Mouse (Mus musculus) MEL (cell line): ENCODE measurements around the gene Cdkn2a. TPM values are rescaled to one million over a fixed set of nuclear protein-coding genes. Genes with fewer than 3 reads are reported as not detected.

ENCODE experiments used
- DNase-seq: peaks from one replicate; pipeline ENCODE4 v3.0.0; 2011; ENCODE audit warnings: low read depth, low spot score
- H3K27ac ChIP-seq: 2 replicates; pipeline ENCODE4 v1.5.1; 2012; ENCODE audit warnings: low read depth, mild to moderate bottlenecking, control low read depth, low read length, moderate library complexity; ENCODE audit not compliant: control insufficient read depth
- H3K27me3 ChIP-seq, 2 experiments: fragments of 150-350 bp in 1 of 2; sonication (generic) in 1 of 2; 2 replicates each; pipeline ENCODE4 v1.6.1; 2012; ENCODE audit warnings: low read length in 2 of 2, mild to moderate bottlenecking in 2 of 2, improper control_type of control experiment in 1 of 2, moderate library complexity in 1 of 2; ENCODE audit not compliant: insufficient read depth in 2 of 2, control insufficient read depth in 1 of 2
- H3K36me3 ChIP-seq, 2 experiments: 2 replicates each; pipeline ENCODE4 v1.6.1; 2012 to 2014; ENCODE audit warnings: low read length in 2 of 2, improper control_type of control experiment in 1 of 2, inconsistent platforms in 1 of 2, mild to moderate bottlenecking in 1 of 2; ENCODE audit not compliant: insufficient read depth in 2 of 2, control insufficient read depth in 1 of 2
- H3K4me1 ChIP-seq, 2 experiments: fragments of 150-350 bp in 1 of 2; sonication (generic) in 1 of 2; 2 replicates each; pipeline ENCODE4 v1.6.1; 2012; ENCODE audit warnings: low read length in 2 of 2, improper control_type of control experiment in 1 of 2, mild to moderate bottlenecking in 1 of 2; ENCODE audit not compliant: insufficient read depth in 2 of 2, control insufficient read depth in 1 of 2
- H3K4me3 ChIP-seq, 2 experiments: fragments of 150-350 bp in 1 of 2; sonication (generic) in 1 of 2; 2 replicates each; pipeline ENCODE4 v1.5.1; 2012; ENCODE audit warnings: low read depth in 2 of 2, low read length in 2 of 2, mild to moderate bottlenecking in 2 of 2, moderate library complexity in 2 of 2, control low read depth in 1 of 2, improper control_type of control experiment in 1 of 2; ENCODE audit not compliant: control insufficient read depth in 1 of 2, insufficient read depth in 1 of 2
- H3K79me2 ChIP-seq: 2 replicates; pipeline ENCODE4 v1.6.1; 2012; ENCODE audit warnings: mild to moderate bottlenecking, low read length, moderate library complexity; ENCODE audit not compliant: control insufficient read depth, poor library complexity, insufficient read depth
- H3K9ac ChIP-seq: 2 replicates; pipeline ENCODE4 v1.6.1; 2012; ENCODE audit warnings: low read depth, mild to moderate bottlenecking, control low read depth, low read length, moderate library complexity; ENCODE audit not compliant: control insufficient read depth, poor library complexity, severe bottlenecking
- H3K9me3 ChIP-seq: fragments of 150-350 bp; sonication (generic); replicated peaks from 2 replicates; pipeline ENCODE4 v1.6.1; 2012; ENCODE audit warnings: mild to moderate bottlenecking, low read length, improper control_type of control experiment, moderate library complexity; ENCODE audit not compliant: insufficient read depth
- BHLHE40 ChIP-seq: IDR thresholded peaks from 2 replicates; pipeline ENCODE4 v1.6.1; 2012; ENCODE audit warnings: low read depth, mild to moderate bottlenecking, inconsistent platforms, low read length, improper control_type of control experiment, borderline replicate concordance
- CHD1 ChIP-seq: IDR thresholded peaks from 2 replicates; pipeline ENCODE4 v1.6.1; 2012; ENCODE audit warnings: low read depth, mild to moderate bottlenecking, inconsistent platforms, low read length, improper control_type of control experiment
- CHD2 ChIP-seq: IDR thresholded peaks from 2 replicates; pipeline ENCODE4 v1.6.1; 2011; ENCODE audit warnings: low read length, improper control_type of control experiment
- CTCF ChIP-seq, 3 experiments: IDR thresholded peaks in 2 of 3; conservative IDR thresholded peaks in 1 of 3; 2 replicates each; pipeline ENCODE4 v1.5.1; 2011 to 2012; ENCODE audit warnings: low read length in 3 of 3, low read depth in 2 of 3, mild to moderate bottlenecking in 2 of 3, improper control_type of control experiment in 1 of 3, inconsistent platforms in 1 of 3, mixed read lengths in 1 of 3, moderate library complexity in 1 of 3; ENCODE audit not compliant: control insufficient read depth in 1 of 3, insufficient read depth in 1 of 3, poor library complexity in 1 of 3, severe bottlenecking in 1 of 3
- E2F4 ChIP-seq: IDR thresholded peaks from 2 replicates; pipeline ENCODE4 v1.6.1; 2011; ENCODE audit warnings: low read depth, low read length, improper control_type of control experiment, borderline replicate concordance
- EP300 ChIP-seq, 2 experiments: IDR thresholded peaks; 2 replicates each; pipeline ENCODE4 v1.6.1; 2011; ENCODE audit warnings: improper control_type of control experiment in 2 of 2, low read length in 2 of 2, low read depth in 1 of 2, mild to moderate bottlenecking in 1 of 2
- ETS1 ChIP-seq: IDR thresholded peaks from 2 replicates; pipeline ENCODE4 v1.6.1; 2012; ENCODE audit warnings: low read depth, mild to moderate bottlenecking, inconsistent platforms, low read length, improper control_type of control experiment, moderate library complexity
- GATA1 ChIP-seq: IDR thresholded peaks from 2 replicates; pipeline ENCODE4 v1.6.1; 2011; ENCODE audit warnings: low read depth, low read length, improper control_type of control experiment
- HCFC1 ChIP-seq: IDR thresholded peaks from 2 replicates; pipeline ENCODE4 v1.6.1; 2012; ENCODE audit warnings: low read depth, mild to moderate bottlenecking, inconsistent platforms, low read length, improper control_type of control experiment, moderate library complexity
- JUND ChIP-seq: IDR thresholded peaks from 2 replicates; pipeline ENCODE4 v1.6.1; 2011; ENCODE audit warnings: low read depth, mild to moderate bottlenecking, improper control_type of control experiment, low read length
- KAT2A ChIP-seq: conservative IDR thresholded peaks from 2 replicates; pipeline ENCODE4 v1.6.1; 2012; ENCODE audit warnings: low read depth, low read length, improper control_type of control experiment, inconsistent platforms
- MAFK ChIP-seq: IDR thresholded peaks from 2 replicates; pipeline ENCODE4 v1.6.1; 2011; ENCODE audit warnings: low read depth, mild to moderate bottlenecking, low read length, improper control_type of control experiment, borderline replicate concordance
- MAX ChIP-seq: IDR thresholded peaks from 2 replicates; pipeline ENCODE4 v1.6.1; 2011; ENCODE audit warnings: low read length, improper control_type of control experiment
- MAZ ChIP-seq: IDR thresholded peaks from 2 replicates; pipeline ENCODE4 v1.6.1; 2012; ENCODE audit warnings: low read depth, mild to moderate bottlenecking, inconsistent platforms, low read length, improper control_type of control experiment
- MEF2A ChIP-seq: IDR thresholded peaks from 2 replicates; pipeline ENCODE4 v1.6.1; 2014; ENCODE audit warnings: low read depth, mild to moderate bottlenecking, inconsistent platforms, low read length, improper control_type of control experiment; ENCODE audit not compliant: poor library complexity, insufficient replicate concordance, severe bottlenecking; ENCODE audit errors: extremely low read depth
- MYB ChIP-seq: IDR thresholded peaks from 2 replicates; pipeline ENCODE4 v1.6.1; 2011; ENCODE audit warnings: mild to moderate bottlenecking, low read depth, low read length, improper control_type of control experiment
- MYC ChIP-seq: IDR thresholded peaks from 2 replicates; pipeline ENCODE4 v1.6.1; 2011; ENCODE audit warnings: low read depth, mild to moderate bottlenecking, low read length, improper control_type of control experiment, moderate library complexity
- NELFE ChIP-seq: IDR thresholded peaks from 2 replicates; pipeline ENCODE4 v1.6.1; 2011; ENCODE audit warnings: low read depth, low read length, improper control_type of control experiment
- POLR2A ChIP-seq, 2 experiments: IDR thresholded peaks; 2 replicates each; pipeline ENCODE4 v1.6.1; 2011 to 2012; ENCODE audit warnings: low read length in 2 of 2, mild to moderate bottlenecking in 2 of 2, control low read depth in 1 of 2, improper control_type of control experiment in 1 of 2, low read depth in 1 of 2, moderate library complexity in 1 of 2; ENCODE audit not compliant: control insufficient read depth in 1 of 2, insufficient read depth in 1 of 2, poor library complexity in 1 of 2
- POLR2AphosphoS2 ChIP-seq: IDR thresholded peaks from 2 replicates; pipeline ENCODE4 v1.6.1; 2011; ENCODE audit warnings: low read length, improper control_type of control experiment
- RAD21 ChIP-seq: IDR thresholded peaks from 2 replicates; pipeline ENCODE4 v1.6.1; 2011; ENCODE audit warnings: mild to moderate bottlenecking, low read depth, low read length, improper control_type of control experiment
- RCOR1 ChIP-seq: IDR thresholded peaks from 2 replicates; pipeline ENCODE4 v1.6.1; 2012; ENCODE audit warnings: low read depth, mild to moderate bottlenecking, inconsistent platforms, low read length, improper control_type of control experiment
- SIN3A ChIP-seq: IDR thresholded peaks from 2 replicates; pipeline ENCODE4 v1.6.1; 2012; ENCODE audit warnings: low read length, improper control_type of control experiment, inconsistent platforms
- SMC3 ChIP-seq: IDR thresholded peaks from 2 replicates; pipeline ENCODE4 v1.6.1; 2011; ENCODE audit warnings: low read depth, low read length, improper control_type of control experiment
- TAL1 ChIP-seq: IDR thresholded peaks from 2 replicates; pipeline ENCODE4 v1.6.1; 2012; ENCODE audit warnings: mild to moderate bottlenecking, inconsistent platforms, low read length, moderate library complexity, mixed read lengths
- TBP ChIP-seq: IDR thresholded peaks from 2 replicates; pipeline ENCODE4 v1.8.0; 2011; ENCODE audit warnings: low read depth, low read length, improper control_type of control experiment
- TCF12 ChIP-seq: IDR thresholded peaks from 2 replicates; pipeline ENCODE4 v1.6.1; 2014; ENCODE audit warnings: low read depth, mild to moderate bottlenecking, inconsistent platforms, low read length, improper control_type of control experiment, moderate library complexity
- UBTF ChIP-seq: IDR thresholded peaks from 2 replicates; pipeline ENCODE4 v1.6.1; 2012; ENCODE audit warnings: low read depth, mild to moderate bottlenecking, inconsistent platforms, low read length, improper control_type of control experiment, moderate library complexity, borderline replicate concordance; ENCODE audit not compliant: insufficient read depth
- USF1 ChIP-seq: IDR thresholded peaks from 2 replicates; pipeline ENCODE4 v1.6.1; 2014; ENCODE audit warnings: low read depth, mild to moderate bottlenecking, inconsistent platforms, low read length, improper control_type of control experiment, moderate library complexity
- USF2 ChIP-seq, 2 experiments: IDR thresholded peaks; 2 replicates each; pipeline ENCODE4 v1.6.1; 2011 to 2012; ENCODE audit warnings: improper control_type of control experiment in 2 of 2, low read length in 2 of 2, borderline replicate concordance in 1 of 2, inconsistent platforms in 1 of 2, low read depth in 1 of 2, mild to moderate bottlenecking in 1 of 2; ENCODE audit not compliant: insufficient read depth in 1 of 2
- ZC3H11A ChIP-seq: IDR thresholded peaks from 2 replicates; pipeline ENCODE4 v1.6.1; 2012; ENCODE audit warnings: low read depth, mild to moderate bottlenecking, inconsistent platforms, low read length, improper control_type of control experiment
- ZKSCAN1 ChIP-seq: IDR thresholded peaks from 2 replicates; pipeline ENCODE4 v1.6.1; 2012; ENCODE audit warnings: low read depth, mild to moderate bottlenecking, inconsistent platforms, low read length, improper control_type of control experiment, moderate library complexity
- ZMIZ1 ChIP-seq: IDR thresholded peaks from 2 replicates; pipeline ENCODE4 v1.6.1; 2012; ENCODE audit warnings: low read depth, mild to moderate bottlenecking, inconsistent platforms, low read length, improper control_type of control experiment, moderate library complexity
- ZNF384 ChIP-seq: IDR thresholded peaks from 2 replicates; pipeline ENCODE4 v1.6.1; 2012; ENCODE audit warnings: low read depth, mild to moderate bottlenecking, inconsistent platforms, low read length, improper control_type of control experiment
- polyA plus RNA-seq, 2 experiments: library from polyadenylated mRNA; stranded (reverse) in 1 of 2; unstranded in 1 of 2; fragments of >175 nt in 1 of 2; fragments of >200 nt in 1 of 2; gene quantifications; 2 replicates each; pipeline versions ENCODE4 v1.2.1 to v1.2.4; 2012; ENCODE audit warnings: low replicate concordance in 2 of 2, low read depth in 1 of 2; ENCODE audit not compliant: insufficient read length in 2 of 2, insufficient read depth in 1 of 2, missing spikeins in 1 of 2
- total RNA-seq: library from RNA; depleted of rRNA; stranded (reverse); fragments of 300-350 nt; gene quantifications from 2 replicates; pipeline ENCODE4 v1.2.3, GENCODE M21; 2012; rRNA removed

The Cdkn2a gene
- 163 and 196 TPM in 2 replicates for total RNA-seq
- polyA plus RNA-seq = 100 to 1,000 TPM in 1 of 2 experiments, not detected in 1; 355 TPM

GRCm38 (mm10) chr4:89294486-89295440, at the start of gene Cdkn2a:
Cdkn2a (minus strand) TSS chr4:89294653.
- Histone ChIP-seq H3K4me3 (peak within 1 kb of the TSS; percentile 89 to 90), H3K36me3 (peaks cover 14 to 52% of the 10 kb centered on the region in 2 experiments), H3K27ac (peak within 1 kb of the TSS; percentile 92), H3K79me2 (peaks cover 62% of the 10 kb centered on the region), H3K9me3 (no peaks in the 10 kb centered on the region), H3K4me1 (peaks cover 13 to 15% of the 10 kb centered on the region in 2 experiments), H3K9ac (peak within 1 kb of the TSS; percentile 92), H3K27me3 (no peaks in the 10 kb centered on the region)
- peak; percentile 97 for DNase-seq
- TF ChIP-seq MAX = peak; percentile 73
- no peak; the same call in 1 of the 2 replicates for TF ChIP-seq KAT2A
- TF ChIP-seq ETS1 = peak; percentile 59
- peak; percentile 87; the same call in 1 of the 2 replicates for TF ChIP-seq MAZ
- no peak for TF ChIP-seq USF2 (IDR thresholded peaks at IDR 0.05; ENCODE audit: borderline replicate concordance in 1 of 2, insufficient read depth in 1 of 2, low read depth in 1 of 2, low read length in 2 of 2)
- no peak for TF ChIP-seq ZKSCAN1
- TF ChIP-seq TBP = 0 out of 2 replicates have a peak, but pooled peaks have one; percentile 32
- 0 out of 2 replicates have a peak, but pooled peaks have one; percentile 11 for TF ChIP-seq BHLHE40
- 0 out of 2 replicates have a peak, but pooled peaks have one; percentile 10 for TF ChIP-seq RCOR1
- TF ChIP-seq RAD21 = peak; percentile 11
- TF ChIP-seq GATA1 = no peak
- TF ChIP-seq CHD2 = no peak
- no peak for TF ChIP-seq USF1
- TF ChIP-seq TCF12 = peak; percentile 60
- TF ChIP-seq MEF2A = no peak
- peak; percentile 59 for TF ChIP-seq SMC3
- TF ChIP-seq HCFC1 = no peak; the same call in none of the 2 replicates
- peak; percentile 76 for TF ChIP-seq NELFE
- TF ChIP-seq E2F4 = peak; percentile 94; the same call in 1 of the 2 replicates
- TF ChIP-seq UBTF = 0 out of 2 replicates have a peak, but pooled peaks have one; percentile 72
- TF ChIP-seq CTCF (IDR thresholded peaks at IDR 0.05 in 2 of 3, conservative IDR thresholded peaks at IDR 0.05 in 1 of 3; ENCODE audit: control insufficient read depth in 1 of 3, insufficient read depth in 1 of 3, low read depth in 2 of 3, low read length in 3 of 3, poor library complexity in 1 of 3, severe bottlenecking in 1 of 3) = peak in 2 of 3 experiments; percentile 51 to 60; a peak in 4 of 6 replicates
- TF ChIP-seq TAL1 = no peak
- peak; percentile 36; the same call in 1 of the 2 replicates for TF ChIP-seq MYC
- TF ChIP-seq JUND = no peak
- TF ChIP-seq ZC3H11A = no peak
- peak; percentile 82 to 84 for TF ChIP-seq POLR2A (IDR thresholded peaks at IDR 0.05; ENCODE audit: control insufficient read depth in 1 of 2, insufficient read depth in 1 of 2, low read depth in 1 of 2, low read length in 2 of 2, poor library complexity in 1 of 2)
- peak; percentile 14 to 37; a peak in 3 of 4 replicates for TF ChIP-seq EP300 (IDR thresholded peaks at IDR 0.05; ENCODE audit: low read depth in 1 of 2, low read length in 2 of 2)
- TF ChIP-seq CHD1 = no peak
- peak; percentile 33; the same call in 1 of the 2 replicates for TF ChIP-seq POLR2AphosphoS2
- TF ChIP-seq MYB = no peak
- TF ChIP-seq ZNF384 = no peak
- peak; percentile 25 for TF ChIP-seq ZMIZ1
- peak; percentile 82 for TF ChIP-seq SIN3A
- no peak for TF ChIP-seq MAFK
